Mouse (Mus musculus): ENCODE data around the gene H2-D1.

Gene H2-D1

DNA sequence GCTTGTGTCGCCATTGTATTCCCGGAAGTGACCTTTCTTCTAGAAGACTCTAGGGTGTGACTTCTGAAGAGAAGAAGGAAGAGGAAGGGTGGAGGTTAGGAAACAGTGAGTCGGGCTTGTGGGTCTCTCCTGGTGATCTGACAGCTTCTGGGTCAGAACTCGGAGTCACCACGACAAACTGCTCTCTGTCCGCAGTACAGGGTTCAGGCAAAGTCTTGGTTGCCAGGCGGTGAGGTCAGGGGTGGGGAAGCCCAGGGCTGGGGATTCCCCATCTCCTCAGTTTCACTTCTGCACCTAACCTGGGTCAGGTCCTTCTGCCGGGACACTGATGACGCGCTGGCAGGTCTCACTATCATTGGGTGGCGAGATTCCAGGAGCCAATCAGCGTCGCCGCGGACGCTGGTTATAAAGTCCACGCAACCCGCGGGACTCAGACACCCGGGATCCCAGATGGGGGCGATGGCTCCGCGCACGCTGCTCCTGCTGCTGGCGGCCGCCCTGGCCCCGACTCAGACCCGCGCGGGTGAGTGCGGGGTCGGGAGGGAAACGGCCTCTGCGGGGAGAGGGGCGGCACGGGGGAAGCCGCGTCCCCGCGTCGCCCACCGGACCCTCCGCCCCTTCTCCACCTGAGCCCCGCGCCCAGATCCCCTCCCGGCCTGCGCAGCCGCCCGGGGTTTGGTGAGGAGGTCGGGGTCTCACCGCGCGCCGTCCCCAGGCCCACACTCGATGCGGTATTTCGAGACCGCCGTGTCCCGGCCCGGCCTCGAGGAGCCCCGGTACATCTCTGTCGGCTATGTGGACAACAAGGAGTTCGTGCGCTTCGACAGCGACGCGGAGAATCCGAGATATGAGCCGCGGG, at the start of gene H2-D1:
Gene H2-D1 (plus strand): TSS at position 67 of the 859 bp plus-strand sequence.
- H3K27me3 ChIP-seq (ENCODE audit: control insufficient read depth, insufficient read depth, low read length, poor library complexity, severe bottlenecking) = no peaks in the 10 kb centered on the region
- DNase-seq (ENCODE audit: low read depth, low spot score) = peak; percentile 99
- peaks cover 13% of the 10 kb centered on the region for H3K36me3 ChIP-seq (ENCODE audit: control insufficient read depth, insufficient read depth, low read length, poor library complexity, severe bottlenecking)

DNA sequence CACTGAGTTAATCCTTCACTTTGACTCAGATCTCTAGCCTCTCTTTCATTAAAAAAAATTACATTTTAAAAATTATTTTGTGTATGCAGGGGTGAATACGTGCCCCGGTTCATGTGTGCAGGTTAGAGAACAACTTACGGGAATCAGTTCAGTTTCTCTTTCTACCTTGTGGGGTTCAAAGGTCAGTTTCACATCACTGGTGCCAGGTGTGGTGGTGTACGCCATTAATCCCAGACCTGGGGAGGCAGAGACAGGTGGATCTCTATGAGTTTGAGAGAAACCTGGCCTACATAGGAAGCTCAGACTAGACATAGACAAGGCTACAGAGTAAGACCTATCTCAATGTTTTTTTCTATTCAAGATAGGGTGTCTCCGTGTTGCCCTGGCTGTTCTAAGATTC, 49.5 kb upstream of the H2-D1 start:
- H3K27me3 ChIP-seq (ENCODE audit: control insufficient read depth, insufficient read depth, low read length, poor library complexity, severe bottlenecking) = no peaks in the 10 kb centered on the region
- DNase-seq (ENCODE audit: low read depth, low spot score) = no peak
- no peaks in the 10 kb centered on the region for H3K36me3 ChIP-seq (ENCODE audit: control insufficient read depth, insufficient read depth, low read length, poor library complexity, severe bottlenecking)

DNA sequence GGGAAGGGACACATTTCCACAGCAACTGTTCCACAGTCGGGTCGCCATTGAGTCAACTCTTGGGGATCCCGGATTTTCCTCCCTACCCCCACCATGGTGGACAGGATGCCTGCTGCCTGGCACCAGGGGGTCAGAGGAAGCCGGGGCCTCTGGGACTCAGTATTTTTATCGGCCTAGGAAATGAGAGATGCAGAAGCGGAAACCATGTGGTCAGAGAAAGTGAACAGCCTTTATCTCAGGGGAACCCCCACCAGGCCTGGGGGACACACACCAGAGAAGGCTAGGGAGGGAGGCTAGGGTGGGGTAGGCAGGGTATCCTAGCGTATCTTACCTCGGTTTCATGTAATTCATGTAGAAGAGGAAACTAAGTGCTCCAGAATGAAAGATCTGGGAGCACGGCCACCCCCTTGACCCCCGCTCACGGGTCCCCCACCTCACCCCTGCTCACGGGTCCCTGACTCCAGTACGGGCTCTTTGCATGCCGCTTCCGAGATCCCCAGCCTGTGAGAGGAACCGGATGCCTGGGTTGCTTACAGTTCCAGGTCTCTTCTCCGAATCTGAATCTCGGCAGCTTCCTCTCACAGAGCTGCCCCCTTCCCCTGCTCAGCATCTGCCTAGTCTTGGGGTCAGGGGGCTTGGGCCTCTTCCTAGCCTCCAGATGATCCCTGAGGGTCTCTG, 43.9 kb upstream of the H2-D1 start:
- peak; percentile 88 for DNase-seq (ENCODE audit: low read depth, low spot score)
- no peaks in the 10 kb centered on the region for H3K27me3 ChIP-seq (ENCODE audit: control insufficient read depth, insufficient read depth, low read length, poor library complexity, severe bottlenecking)
- H3K36me3 ChIP-seq (ENCODE audit: control insufficient read depth, insufficient read depth, low read length, poor library complexity, severe bottlenecking) = no peaks in the 10 kb centered on the region; the same call in 1 of the 2 replicates

DNA sequence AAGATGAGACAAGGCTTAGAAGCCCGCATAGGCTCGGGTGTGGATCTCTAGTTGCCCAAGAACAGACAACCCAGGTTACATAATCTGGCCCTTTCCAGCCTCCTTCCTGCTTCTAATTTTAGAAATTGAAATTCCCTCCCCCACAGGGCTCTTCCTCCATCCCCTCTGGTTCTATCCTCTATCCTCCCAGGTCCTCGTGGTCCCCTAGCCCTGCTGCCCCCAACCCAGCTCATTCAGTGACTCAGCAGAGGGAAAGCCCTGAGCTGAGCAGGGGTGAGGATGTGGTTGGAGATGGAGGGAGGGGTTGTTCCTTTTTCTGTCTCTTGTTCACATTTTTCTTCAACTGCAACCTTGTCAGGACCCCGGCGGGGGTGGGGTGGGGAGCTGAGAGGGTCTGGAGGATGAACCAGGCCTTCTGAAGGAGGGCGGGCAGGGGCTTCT, 42.9 kb upstream of the H2-D1 start:
- DNase-seq (ENCODE audit: low read depth, low spot score) = peak; percentile 61
- Histone ChIP-seq H3K36me3 (ENCODE audit: control insufficient read depth, insufficient read depth, low read length, poor library complexity, severe bottlenecking) (no peaks in the 10 kb centered on the region; the same call in 1 of the 2 replicates), H3K27me3 (ENCODE audit: control insufficient read depth, insufficient read depth, low read length, poor library complexity, severe bottlenecking) (no peaks in the 10 kb centered on the region)

DNA sequence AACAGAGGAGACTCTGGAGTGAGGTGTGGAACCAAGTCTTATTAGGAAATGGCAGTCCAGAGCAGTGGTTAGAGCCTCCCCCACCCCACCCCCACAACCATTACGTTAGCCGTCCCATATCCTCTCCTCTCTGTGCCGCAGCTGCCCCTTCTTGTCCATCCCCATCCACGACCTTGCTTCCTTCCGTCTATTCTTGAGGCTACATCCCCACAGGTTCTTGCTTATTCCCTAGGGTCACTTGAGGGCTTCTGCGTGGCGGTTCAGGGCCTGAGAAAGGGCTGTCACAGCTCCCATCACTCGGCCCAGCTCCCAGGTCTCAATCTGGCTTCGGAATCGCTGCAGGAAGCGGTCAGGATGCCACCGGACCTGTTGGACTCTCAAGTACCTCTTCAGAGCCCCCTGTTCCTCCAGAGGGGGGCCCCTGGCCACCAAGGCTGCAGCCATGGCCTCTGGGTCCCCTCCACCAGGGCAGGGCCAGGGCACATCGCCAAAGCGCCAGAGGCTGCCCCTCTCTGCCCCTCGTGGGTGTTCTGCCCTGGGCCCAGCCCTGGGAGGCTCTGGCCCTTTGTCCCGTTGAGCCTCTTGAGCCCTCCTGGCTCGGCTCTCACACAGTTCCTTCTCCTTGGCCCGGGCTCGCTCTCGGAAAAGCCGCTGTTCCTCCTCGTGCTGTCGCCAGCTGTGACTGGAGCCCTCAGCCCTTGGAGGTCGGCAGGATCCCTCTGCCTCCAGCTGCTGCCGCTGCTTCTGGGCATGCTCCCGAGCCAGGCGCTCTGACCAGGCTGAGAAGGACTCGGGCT, 42.2 kb upstream of the H2-D1 start, which contains the start of gene Gm16181:
Gene Gm16181 (plus strand): TSS at position 679 of the 797 bp plus-strand sequence.
- no peak for DNase-seq (ENCODE audit: low read depth, low spot score)
- H3K27me3 ChIP-seq (ENCODE audit: control insufficient read depth, insufficient read depth, low read length, poor library complexity, severe bottlenecking) = no peaks in the 10 kb centered on the region
- H3K36me3 ChIP-seq (ENCODE audit: control insufficient read depth, insufficient read depth, low read length, poor library complexity, severe bottlenecking) = no peaks in the 10 kb centered on the region; the same call in 1 of the 2 replicates

DNA sequence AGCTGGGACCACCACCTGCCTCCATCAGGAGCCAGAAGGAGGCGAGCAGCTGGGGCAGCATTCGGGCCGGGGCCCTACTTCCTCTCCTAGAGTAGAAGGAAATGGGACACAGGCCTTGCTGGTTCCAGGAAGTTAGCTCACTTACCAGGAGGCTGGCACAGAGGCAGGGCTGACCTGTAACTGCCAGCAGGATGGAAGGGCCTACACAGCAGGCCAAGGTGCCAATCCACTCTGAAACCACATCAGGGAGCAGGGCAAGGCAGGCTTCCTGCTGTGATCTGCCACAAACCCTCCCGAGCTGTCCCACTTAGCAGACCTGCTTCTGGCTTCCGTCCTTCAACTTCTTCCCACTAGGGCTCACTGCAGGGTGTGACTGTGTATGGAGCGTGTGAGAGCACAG, 40.2 kb upstream of the H2-D1 start:
- DNase-seq (ENCODE audit: low read depth, low spot score) = no peak
- H3K27me3 ChIP-seq (ENCODE audit: control insufficient read depth, insufficient read depth, low read length, poor library complexity, severe bottlenecking) = no peaks in the 10 kb centered on the region
- H3K36me3 ChIP-seq (ENCODE audit: control insufficient read depth, insufficient read depth, low read length, poor library complexity, severe bottlenecking) = no peaks in the 10 kb centered on the region; the same call in 1 of the 2 replicates

DNA sequence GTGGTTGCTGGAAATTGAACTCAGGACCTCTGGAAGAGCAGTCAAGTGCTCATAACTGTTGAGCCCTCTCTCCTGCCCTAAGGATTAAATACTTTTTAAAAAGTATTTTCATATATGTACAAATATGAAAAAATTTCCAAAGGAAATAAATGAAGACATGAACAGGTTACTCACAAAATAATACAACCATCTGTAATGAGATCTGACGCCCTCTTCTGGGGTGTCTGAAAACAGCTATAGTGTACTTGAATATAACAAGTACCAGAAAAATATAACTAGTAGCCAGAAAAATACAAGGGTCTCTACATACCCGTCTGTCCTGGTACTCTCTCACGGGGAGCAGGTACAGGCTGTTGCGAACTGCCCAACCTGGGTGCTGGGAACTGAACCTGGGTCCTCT, 37.9 kb upstream of the H2-D1 start:
- Histone ChIP-seq H3K27me3 (ENCODE audit: control insufficient read depth, insufficient read depth, low read length, poor library complexity, severe bottlenecking) (no peaks in the 10 kb centered on the region), H3K36me3 (ENCODE audit: control insufficient read depth, insufficient read depth, low read length, poor library complexity, severe bottlenecking) (peaks cover 4% of the 10 kb centered on the region; the same call in 1 of the 2 replicates)
- DNase-seq (ENCODE audit: low read depth, low spot score) = no peak

DNA sequence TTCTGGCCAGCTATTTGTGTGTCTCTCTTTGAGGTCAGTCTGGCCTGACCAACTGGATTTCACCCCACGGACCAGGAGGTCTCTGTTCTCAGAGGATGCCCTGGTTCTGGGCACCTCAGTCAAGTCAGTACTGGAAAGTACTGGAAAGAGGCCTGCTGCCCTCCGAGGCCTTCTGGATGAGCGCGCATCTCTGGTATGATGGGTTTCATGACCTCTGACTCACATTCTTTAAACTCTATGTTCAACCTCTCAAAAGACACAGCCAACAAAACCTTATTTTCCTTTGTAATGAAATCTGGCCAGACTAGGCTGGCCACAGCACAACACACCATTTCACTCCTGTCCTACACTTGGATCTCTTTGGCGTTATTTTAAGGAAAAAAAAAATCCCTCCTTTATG, 37.1 kb upstream of the H2-D1 start:
- H3K36me3 ChIP-seq (ENCODE audit: control insufficient read depth, insufficient read depth, low read length, poor library complexity, severe bottlenecking) = peaks cover 4% of the 10 kb centered on the region; the same call in 1 of the 2 replicates
- no peak for DNase-seq (ENCODE audit: low read depth, low spot score)
- H3K27me3 ChIP-seq (ENCODE audit: control insufficient read depth, insufficient read depth, low read length, poor library complexity, severe bottlenecking) = no peaks in the 10 kb centered on the region

DNA sequence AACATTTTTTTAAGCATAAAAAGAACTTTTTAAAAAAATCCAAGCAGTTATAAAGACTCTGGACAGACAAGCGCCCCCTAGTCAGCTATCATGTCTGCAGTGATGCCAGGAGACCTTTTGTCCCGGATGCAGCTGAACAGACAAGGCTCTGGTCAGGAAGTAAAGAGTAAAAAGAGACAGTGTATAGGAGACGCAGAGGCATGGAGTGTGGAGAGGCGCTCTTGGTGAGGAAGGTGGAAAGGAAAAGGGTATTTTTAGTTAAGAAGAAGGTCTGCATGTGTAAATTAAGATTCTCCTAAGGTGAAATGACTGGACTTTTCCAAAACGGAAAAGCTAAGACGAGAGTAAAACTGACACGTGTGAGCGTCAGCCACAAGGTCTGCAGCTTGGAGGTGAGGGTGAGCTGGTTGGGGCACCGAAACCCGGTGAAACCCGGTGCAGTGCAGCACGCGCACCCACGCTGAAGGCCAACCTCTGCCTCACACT, 35.9 kb upstream of the H2-D1 start:
- no peak for DNase-seq (ENCODE audit: low read depth, low spot score)

DNA sequence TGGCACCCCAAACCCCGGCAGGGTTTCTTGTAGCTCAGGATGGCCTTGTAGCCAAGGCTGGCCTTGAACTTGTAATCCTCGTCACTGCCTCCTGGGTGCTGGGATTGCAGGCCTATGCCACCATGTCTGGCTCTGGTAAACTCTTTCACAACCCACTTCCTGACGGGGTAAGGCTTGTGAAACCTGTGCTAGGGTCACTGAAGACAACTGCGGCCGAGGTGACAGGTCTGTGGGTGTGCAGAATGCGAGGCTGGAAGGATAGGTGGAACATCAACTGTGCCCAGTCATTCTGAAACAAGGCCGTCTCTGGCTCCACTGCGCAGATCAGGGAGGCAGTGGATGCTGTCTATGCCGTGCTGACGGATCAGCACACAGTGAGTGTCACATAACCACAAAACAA, 31.5 kb upstream of the H2-D1 start:
- DNase-seq (ENCODE audit: low read depth, low spot score) = no peak
- peaks cover 8% of the 10 kb centered on the region for H3K36me3 ChIP-seq (ENCODE audit: control insufficient read depth, insufficient read depth, low read length, poor library complexity, severe bottlenecking)
- no peaks in the 10 kb centered on the region for H3K27me3 ChIP-seq (ENCODE audit: control insufficient read depth, insufficient read depth, low read length, poor library complexity, severe bottlenecking)

More for the DNA sequence above, 35.9 kb upstream of the H2-D1 start:
- Histone ChIP-seq H3K36me3 (ENCODE audit: control insufficient read depth, insufficient read depth, low read length, poor library complexity, severe bottlenecking) (peaks cover 8% of the 10 kb centered on the region), H3K27me3 (ENCODE audit: control insufficient read depth, insufficient read depth, low read length, poor library complexity, severe bottlenecking) (no peaks in the 10 kb centered on the region)

DNA sequence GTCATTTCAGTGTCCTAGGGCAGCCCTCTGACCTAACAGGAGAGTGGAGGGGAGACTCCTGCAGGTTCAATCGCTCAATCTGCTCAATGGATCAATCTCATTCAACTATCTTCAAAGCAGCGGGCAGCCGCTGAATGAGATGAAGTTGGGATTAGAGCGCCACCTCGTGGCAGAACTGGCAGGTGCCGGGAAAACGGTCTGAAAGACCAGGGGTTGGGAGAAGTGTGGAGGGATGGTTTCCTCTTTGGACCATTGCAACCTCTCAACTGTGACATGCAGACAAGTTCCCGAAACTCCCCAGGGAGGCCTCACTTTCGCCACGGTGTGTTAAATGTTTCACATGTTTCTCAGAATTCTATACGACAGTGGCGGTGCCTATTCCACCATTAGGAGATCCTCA, 30.5 kb upstream of the H2-D1 start:
- H3K27me3 ChIP-seq (ENCODE audit: control insufficient read depth, insufficient read depth, low read length, poor library complexity, severe bottlenecking) = no peaks in the 10 kb centered on the region
- DNase-seq (ENCODE audit: low read depth, low spot score) = peak; percentile 90
- H3K36me3 ChIP-seq (ENCODE audit: control insufficient read depth, insufficient read depth, low read length, poor library complexity, severe bottlenecking) = peaks cover 8% of the 10 kb centered on the region

DNA sequence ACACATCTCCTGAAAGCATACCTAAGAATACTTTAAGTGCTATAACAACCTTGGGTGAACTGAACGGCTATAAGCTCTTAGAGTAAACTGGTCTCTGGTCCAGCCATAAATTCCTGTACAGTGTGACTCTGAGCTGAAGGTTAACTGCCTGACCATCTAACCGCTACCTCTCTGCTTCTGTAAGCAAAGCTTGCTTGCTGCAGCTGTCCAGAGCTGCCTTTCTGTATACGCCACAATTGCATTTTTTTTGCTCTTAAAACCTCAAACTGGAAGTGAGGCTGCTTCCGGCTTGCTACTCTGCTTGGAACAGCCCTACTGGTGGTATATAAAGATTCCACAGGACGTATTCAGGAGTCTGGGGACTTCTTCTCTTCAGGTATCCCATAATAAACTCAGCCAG, 29.9 kb upstream of the H2-D1 start:
- peak; percentile 55 for DNase-seq (ENCODE audit: low read depth, low spot score)
- Histone ChIP-seq H3K36me3 (ENCODE audit: control insufficient read depth, insufficient read depth, low read length, poor library complexity, severe bottlenecking) (peaks cover 8% of the 10 kb centered on the region), H3K27me3 (ENCODE audit: control insufficient read depth, insufficient read depth, low read length, poor library complexity, severe bottlenecking) (no peaks in the 10 kb centered on the region)

DNA sequence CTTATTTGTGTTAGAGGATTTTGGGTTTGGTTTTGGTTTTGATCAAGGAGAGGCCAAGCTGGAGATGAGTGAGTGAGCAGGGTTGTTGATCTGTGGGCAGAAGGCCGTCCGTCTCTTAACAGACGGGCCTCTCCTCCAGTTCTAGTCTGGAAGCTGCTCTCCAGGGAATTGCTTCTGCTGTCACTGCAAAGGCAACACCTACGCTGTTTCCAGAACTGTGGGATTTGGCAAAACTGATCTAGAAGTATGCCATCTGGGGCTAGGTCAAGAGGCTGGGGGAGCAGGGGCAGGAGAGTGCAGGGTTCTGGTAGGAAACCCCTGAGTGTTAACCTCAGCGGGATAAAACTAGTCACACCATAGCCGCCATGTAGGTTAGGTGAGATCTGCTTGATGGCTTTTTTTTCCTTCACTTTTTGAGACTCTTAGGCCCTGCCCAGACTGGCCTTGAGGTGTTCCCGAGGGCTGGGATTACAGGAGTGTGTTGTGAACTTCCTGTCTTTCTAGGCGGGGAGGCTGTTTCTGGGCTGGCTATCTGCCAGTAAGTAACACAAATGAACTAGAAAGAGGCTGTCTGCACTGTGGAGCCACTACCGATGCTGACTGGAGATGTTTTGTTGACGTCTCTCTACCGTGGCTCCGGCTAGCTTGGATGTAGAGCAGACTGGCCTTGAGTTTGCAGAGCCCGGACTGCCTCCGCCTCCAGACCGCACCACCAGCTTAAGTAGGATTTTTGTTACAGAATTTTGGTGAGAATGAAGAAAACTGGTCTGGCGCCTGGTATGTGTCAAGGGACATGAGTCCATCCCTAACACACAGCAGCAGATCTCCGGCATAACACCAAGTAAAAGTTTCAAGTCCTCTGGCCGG, 29.2 kb upstream of the H2-D1 start, which contains the start of gene Atp6v1g2:
Gene Atp6v1g2 (plus strand): TSS at position 547 of the 867 bp plus-strand sequence.
- no peak for DNase-seq (ENCODE audit: low read depth, low spot score)
- H3K27me3 ChIP-seq (ENCODE audit: control insufficient read depth, insufficient read depth, low read length, poor library complexity, severe bottlenecking) = no peaks in the 10 kb centered on the region
- peaks cover 8% of the 10 kb centered on the region for H3K36me3 ChIP-seq (ENCODE audit: control insufficient read depth, insufficient read depth, low read length, poor library complexity, severe bottlenecking)
